Mouse (Mus musculus): Measurements from ENCODE around the gene Chst11.

DNA sequence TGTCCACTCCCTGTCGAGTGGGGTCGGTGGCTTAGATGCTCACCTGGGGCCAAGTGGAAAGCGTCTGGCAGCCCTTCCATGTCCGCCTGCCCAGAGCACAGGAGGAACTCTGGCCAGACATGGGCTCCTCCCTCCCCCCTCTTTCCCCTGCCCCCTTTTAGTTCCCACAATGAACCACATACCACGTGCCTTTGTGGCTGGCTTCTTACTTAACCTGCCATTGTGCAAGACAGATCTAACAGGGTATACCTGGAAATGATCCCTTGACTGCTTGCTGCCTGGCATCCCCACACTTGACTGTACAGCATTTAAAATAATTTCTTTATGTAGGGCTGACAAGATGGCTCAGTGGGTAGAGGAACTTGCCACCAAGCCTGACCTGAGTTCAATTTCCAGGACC lies 15.7 kb upstream of the Chst11 start:
- no peak for TF ChIP-seq CTCF (IDR thresholded peaks at IDR 0.05; ENCODE audit: borderline replicate concordance, insufficient read depth, low read depth, low read length)
- TF ChIP-seq POLR2A (IDR thresholded peaks at IDR 0.05; ENCODE audit: borderline replicate concordance, insufficient read depth, low read length) = no peak
